In the genomic region with DNA sequence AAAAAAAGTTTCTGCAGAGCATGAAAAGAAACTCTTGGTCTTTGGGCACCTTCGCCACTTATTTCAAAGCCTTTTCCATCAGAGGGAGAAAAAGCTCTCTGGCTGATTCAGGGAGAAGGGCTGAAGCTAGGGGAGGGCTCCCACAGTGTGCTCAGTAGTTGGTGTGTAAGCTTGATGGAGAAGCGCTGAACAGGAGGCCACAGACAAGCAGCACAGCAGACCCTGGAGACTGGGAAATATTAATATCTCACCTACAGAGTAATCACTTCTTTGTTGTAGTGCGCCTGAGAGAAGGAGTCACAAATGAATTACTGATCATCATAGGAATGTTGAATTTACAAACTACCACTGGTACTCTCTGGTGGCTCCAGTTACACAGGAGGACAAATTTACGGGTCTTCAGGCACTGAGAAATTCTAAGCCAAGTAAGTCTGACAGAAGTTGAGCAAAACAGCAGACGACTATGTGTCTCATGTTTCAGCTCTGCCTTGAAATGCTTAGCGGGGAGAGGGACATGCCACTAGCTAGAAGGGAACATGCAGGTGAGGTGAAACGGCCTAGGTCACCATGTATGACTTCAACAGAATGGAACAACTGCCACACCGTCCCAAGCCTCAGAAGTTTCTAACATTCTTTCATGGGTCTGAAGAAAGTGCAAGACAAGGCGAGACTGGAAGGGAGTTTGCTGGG, we compare ENCODE assay signal across 12 mouse cellular contexts.
DNase-seq lines count a peak whose midpoint lies in the region; ATAC-seq lines count a peak whose summit lies in the region.
"Had no signal": no experiment of that assay in that cellular context is flagged by ENCODE, and none has a peak within 500 bp of the region (broad histone marks: within the 10 kb centered on the region; RNA-seq: fewer than 3 reads in every experiment).

No protein-coding gene starts in this region.

- 40% methylated on average over 9 of the region's 9 CpGs for WGBS in kidney, embryonic 15.5 days
- WGBS in embryonic facial prominence, embryonic 12.5 days: 27% methylated on average over 9 of the region's 9 CpGs
- WGBS in hindbrain, embryonic 13.5 days: 59% methylated on average over 9 of the region's 9 CpGs
- WGBS in midbrain, embryonic 12.5 days: 46% methylated on average over 9 of the region's 9 CpGs

- H3K4me1 ChIP-seq in kidney, embryonic 15.5 days: peaks cover 15% of the 10 kb centered on the region
- H3K4me1 ChIP-seq in embryonic facial prominence, embryonic 12.5 days: peaks cover 23% of the 10 kb centered on the region
- peaks cover 25% of the 10 kb centered on the region for H3K4me1 ChIP-seq in hindbrain, embryonic 13.5 days (replicated peaks)
- peaks cover 31% of the 10 kb centered on the region for H3K4me1 ChIP-seq in midbrain, embryonic 12.5 days

- H3K9ac ChIP-seq in kidney, embryonic 15.5 days: no peak overlapping the region
- no peak overlapping the region for H3K9ac ChIP-seq in embryonic facial prominence, embryonic 12.5 days
- H3K9ac ChIP-seq in hindbrain, embryonic 13.5 days: no peak overlapping the region
- no peak overlapping the region for H3K9ac ChIP-seq in midbrain, embryonic 12.5 days (replicated peaks)
- H3K9ac ChIP-seq: lung, embryonic 14.5 days had no signal

- H3K27me3 ChIP-seq in kidney, embryonic 15.5 days: no peaks in the 10 kb centered on the region
- no peaks in the 10 kb centered on the region for H3K27me3 ChIP-seq in embryonic facial prominence, embryonic 12.5 days
- H3K27me3 ChIP-seq in hindbrain, embryonic 13.5 days: no peaks in the 10 kb centered on the region
- H3K27me3 ChIP-seq in midbrain, embryonic 12.5 days: peaks cover 4% of the 10 kb centered on the region; the same call in 1 of the 2 replicates

- peak; percentile 73; the same call in 1 of the 2 replicates for ATAC-seq in kidney, embryonic 15.5 days (replicated peaks; ENCODE audit: low FRiP score)
- peak; percentile 52; the same call in 1 of the 2 replicates for ATAC-seq in embryonic facial prominence, embryonic 12.5 days (ENCODE audit: insufficient number of reproducible peaks, insufficient read depth, low FRiP score, low TSS enrichment)
- ATAC-seq in hindbrain, embryonic 13.5 days (ENCODE audit: low FRiP score): peak; percentile 57; the same call in 1 of the 2 replicates
- ATAC-seq in midbrain, embryonic 12.5 days (ENCODE audit: low FRiP score, low read depth): peak; percentile 64
- ATAC-seq: activated CD4-positive, CD25-positive, alpha-beta regulatory T cell, adult 4 months had no signal

- no peaks in the 10 kb centered on the region for H3K9me3 ChIP-seq in kidney, embryonic 15.5 days (replicated peaks)
- no peaks in the 10 kb centered on the region for H3K9me3 ChIP-seq in embryonic facial prominence, embryonic 12.5 days
- no peaks in the 10 kb centered on the region for H3K9me3 ChIP-seq in hindbrain, embryonic 13.5 days
- H3K9me3 ChIP-seq in midbrain, embryonic 12.5 days: no peaks in the 10 kb centered on the region

- no peak for DNase-seq in kidney, adult 8-10 months
- DNase-seq in lung, postnatal 25 days (ENCODE audit: low spot score): no peak
- DNase-seq in cerebellum, postnatal 14 days: no peak
- DNase-seq in spleen, postnatal 36 days (ENCODE audit: low spot score in 2 of 2): no peak
- DNase-seq: cerebellum, adult 9-11 months; left cerebral cortex, postnatal 4 days; lung, embryonic 14.5 days had no signal

- H3K4me3 ChIP-seq in kidney, embryonic 15.5 days (replicated peaks): no peak overlapping the region
- H3K4me3 ChIP-seq in embryonic facial prominence, embryonic 12.5 days: no peak overlapping the region
- H3K4me3 ChIP-seq in hindbrain, embryonic 13.5 days: no peak overlapping the region
- no peak overlapping the region for H3K4me3 ChIP-seq in midbrain, embryonic 12.5 days

- peak overlapping the region; percentile 23; the same call in 1 of the 2 replicates for H3K27ac ChIP-seq in kidney, embryonic 15.5 days
- H3K27ac ChIP-seq in embryonic facial prominence, embryonic 12.5 days: peak overlapping the region; percentile 66
- H3K27ac ChIP-seq in hindbrain, embryonic 13.5 days: peak overlapping the region; percentile 59
- H3K27ac ChIP-seq in midbrain, embryonic 12.5 days (replicated peaks): peak overlapping the region; percentile 60

- no peak overlapping the region for H3K4me2 ChIP-seq in kidney, embryonic 15.5 days
- H3K4me2 ChIP-seq in embryonic facial prominence, embryonic 12.5 days (replicated peaks): peak overlapping the region; percentile 28
- peak overlapping the region; percentile 21; the same call in 1 of the 2 replicates for H3K4me2 ChIP-seq in hindbrain, embryonic 13.5 days
- H3K4me2 ChIP-seq in midbrain, embryonic 12.5 days (replicated peaks): peak overlapping the region; percentile 19; the same call in 1 of the 2 replicates
- H3K4me2 ChIP-seq: lung, embryonic 14.5 days had no signal

- no peaks in the 10 kb centered on the region for H3K36me3 ChIP-seq in kidney, embryonic 15.5 days
- H3K36me3 ChIP-seq in embryonic facial prominence, embryonic 12.5 days: no peaks in the 10 kb centered on the region
- H3K36me3 ChIP-seq in hindbrain, embryonic 13.5 days: no peaks in the 10 kb centered on the region
- H3K36me3 ChIP-seq in midbrain, embryonic 12.5 days: no peaks in the 10 kb centered on the region
